Mouse (Mus musculus) E14TG2a.4 (cell line): ENCODE measurements around the gene Gm5426.

Experiments
- H3K27me3 ChIP-seq: 2 replicates; pipeline ENCODE4 v1.6.1; 2014; ENCODE audit warnings: low read length, control low read depth; ENCODE audit not compliant: insufficient read depth
- H3K36me3 ChIP-seq: 2 replicates; pipeline ENCODE4 v1.6.1; 2014; ENCODE audit warnings: low read length, control low read depth; ENCODE audit not compliant: insufficient read depth
- H3K4me1 ChIP-seq: replicated peaks from 2 replicates; pipeline ENCODE4 v1.6.1; 2014; ENCODE audit warnings: low read depth, low read length, control low read depth
- H3K4me3 ChIP-seq: replicated peaks from 2 replicates; pipeline ENCODE4 v1.5.1; 2014; ENCODE audit warnings: mild to moderate bottlenecking, low read length
- H3K9me3 ChIP-seq: 2 replicates; pipeline ENCODE4 v1.6.1; 2014; ENCODE audit warnings: low read length, control low read depth
- CTCF ChIP-seq: conservative IDR thresholded peaks from 2 replicates; pipeline ENCODE4 v1.5.1; 2014; ENCODE audit warnings: low read length
- NANOG ChIP-seq: IDR thresholded peaks from 2 replicates; pipeline ENCODE4 v1.6.1; 2014; ENCODE audit warnings: borderline replicate concordance, low read length, mixed read lengths
- POU5F1 ChIP-seq: IDR thresholded peaks from 2 replicates; pipeline ENCODE4 v1.6.1; 2014; ENCODE audit warnings: low read length, borderline replicate concordance

Gene Gm5426

GRCm38 (mm10) chr10:96150401-96151116, 14.2 kb downstream of the Gm5426 start:
- Histone ChIP-seq H3K4me3 (no peak overlapping the region), H3K4me1 (no peaks in the 10 kb centered on the region), H3K36me3 (no peaks in the 10 kb centered on the region), H3K27me3 (no peaks in the 10 kb centered on the region), H3K9me3 (no peaks in the 10 kb centered on the region)
- TF ChIP-seq POU5F1 (no peak), NANOG (no peak), CTCF (no peak)

- Histone ChIP-seq H3K9me3 (no peaks in the 10 kb centered on the region), H3K27me3 (no peaks in the 10 kb centered on the region), H3K36me3 (no peaks in the 10 kb centered on the region), H3K4me3 (no peak overlapping the region), H3K4me1 (no peaks in the 10 kb centered on the region)
- TF ChIP-seq NANOG, result no peak
Measured at GRCm38 (mm10) chr10:96153315-96153714, 16.9 kb downstream of the Gm5426 start.

- Histone ChIP-seq H3K4me3 (no peak overlapping the region), H3K36me3 (no peaks in the 10 kb centered on the region), H3K27me3 (no peaks in the 10 kb centered on the region), H3K4me1 (no peaks in the 10 kb centered on the region), H3K9me3 (no peaks in the 10 kb centered on the region)
- TF ChIP-seq CTCF (no peak), NANOG (no peak), POU5F1 (no peak)
Measured at GRCm38 (mm10) chr10:96162975-96163706, 26.7 kb downstream of the Gm5426 start.

GRCm38 (mm10) chr10:96163791-96164190, 27.4 kb downstream of the Gm5426 start:
- H3K9me3 ChIP-seq, result no peaks in the 10 kb centered on the region
- H3K4me3 ChIP-seq, result no peak overlapping the region
- no peaks in the 10 kb centered on the region for H3K27me3 ChIP-seq
- no peaks in the 10 kb centered on the region for H3K4me1 ChIP-seq
- TF ChIP-seq NANOG (no peak), CTCF (no peak), POU5F1 (no peak)
- no peaks in the 10 kb centered on the region for H3K36me3 ChIP-seq

- TF ChIP-seq CTCF (no peak), NANOG (no peak), POU5F1 (no peak)
Measured at GRCm38 (mm10) chr10:96165260-96165659, 28.9 kb downstream of the Gm5426 start.

GRCm38 (mm10) chr10:96168998-96169397, 32.6 kb downstream of the Gm5426 start:
- Histone ChIP-seq H3K36me3 (no peaks in the 10 kb centered on the region), H3K4me3 (no peak overlapping the region), H3K9me3 (no peaks in the 10 kb centered on the region), H3K4me1 (no peaks in the 10 kb centered on the region), H3K27me3 (no peaks in the 10 kb centered on the region)
- TF ChIP-seq POU5F1 (no peak), NANOG (no peak), CTCF (no peak)

More at GRCm38 (mm10) chr10:96165260-96165659, 28.9 kb downstream of the Gm5426 start:
- no peaks in the 10 kb centered on the region for H3K27me3 ChIP-seq
- H3K36me3 ChIP-seq, result no peaks in the 10 kb centered on the region
- H3K4me3 ChIP-seq, result no peak overlapping the region
- H3K4me1 ChIP-seq, result no peaks in the 10 kb centered on the region
- no peaks in the 10 kb centered on the region for H3K9me3 ChIP-seq

GRCm38 (mm10) chr10:96171546-96171945, 35.1 kb downstream of the Gm5426 start:
- H3K36me3 ChIP-seq, result no peaks in the 10 kb centered on the region
- H3K4me3 ChIP-seq, result no peak overlapping the region
- TF ChIP-seq CTCF, result no peak
- TF ChIP-seq POU5F1, result no peak
- H3K9me3 ChIP-seq, result no peaks in the 10 kb centered on the region
- no peaks in the 10 kb centered on the region for H3K27me3 ChIP-seq
- H3K4me1 ChIP-seq, result no peaks in the 10 kb centered on the region

- no peak for TF ChIP-seq POU5F1
- no peak for TF ChIP-seq CTCF
- TF ChIP-seq NANOG, result no peak
- H3K4me3 ChIP-seq, result no peak overlapping the region
- no peaks in the 10 kb centered on the region for H3K27me3 ChIP-seq
Measured at GRCm38 (mm10) chr10:96172964-96173363, 36.6 kb downstream of the Gm5426 start.

More at GRCm38 (mm10) chr10:96172964-96173363, 36.6 kb downstream of the Gm5426 start:
- Histone ChIP-seq H3K36me3 (no peaks in the 10 kb centered on the region), H3K4me1 (no peaks in the 10 kb centered on the region), H3K9me3 (no peaks in the 10 kb centered on the region)
